Mouse (Mus musculus): Measurements from ENCODE around the gene Ccr4.

Ccr4 gene

GRCm38 (mm10) chr9:114468701-114469100 lies 36.0 kb downstream of the Ccr4 start:
- no peak for DNase-seq (ENCODE audit: low spot score in 2 of 2)

GRCm38 (mm10) chr9:114468217-114468616 lies 36.5 kb downstream of the Ccr4 start:
- no peak for DNase-seq (ENCODE audit: low spot score in 2 of 2)

- DNase-seq (ENCODE audit: low spot score in 2 of 2) = no peak
Measured at GRCm38 (mm10) chr9:114466871-114467270, 37.8 kb downstream of the Ccr4 start.

GRCm38 (mm10) chr9:114465442-114465841 lies 39.3 kb downstream of the Ccr4 start:
- DNase-seq (ENCODE audit: low spot score in 2 of 2) = no peak

GRCm38 (mm10) chr9:114462569-114462968 lies 42.1 kb downstream of the Ccr4 start:
- DNase-seq (ENCODE audit: low spot score in 2 of 2) = no peak

- no peak for DNase-seq (ENCODE audit: low spot score in 2 of 2)
Measured at GRCm38 (mm10) chr9:114458436-114458835, 46.3 kb downstream of the Ccr4 start.

- no peak for DNase-seq (ENCODE audit: low spot score in 2 of 2)
Measured at GRCm38 (mm10) chr9:114455420-114455819, 49.3 kb downstream of the Ccr4 start.

- no peak for DNase-seq (ENCODE audit: low spot score in 2 of 2)
Measured at GRCm38 (mm10) chr9:114452418-114452817, 52.3 kb downstream of the Ccr4 start.

GRCm38 (mm10) chr9:114451615-114452014 lies 53.1 kb downstream of the Ccr4 start:
- no peak for DNase-seq (ENCODE audit: low spot score in 2 of 2)

GRCm38 (mm10) chr9:114449120-114449754 lies 55.5 kb downstream of the Ccr4 start:
- DNase-seq (ENCODE audit: low spot score in 2 of 2) = no peak

- no peak for DNase-seq (ENCODE audit: low spot score in 2 of 2)
Measured at GRCm38 (mm10) chr9:114448700-114449099, 56.0 kb downstream of the Ccr4 start.

GRCm38 (mm10) chr9:114446887-114447286 lies 57.8 kb downstream of the Ccr4 start:
- DNase-seq (ENCODE audit: low spot score in 2 of 2) = no peak

- no peak for DNase-seq (ENCODE audit: low spot score in 2 of 2)
Measured at GRCm38 (mm10) chr9:114443351-114443750, 61.4 kb downstream of the Ccr4 start.

- no peak for DNase-seq (ENCODE audit: low spot score in 2 of 2)
Measured at GRCm38 (mm10) chr9:114442893-114443292, 61.8 kb downstream of the Ccr4 start.

GRCm38 (mm10) chr9:114442225-114442624 lies 62.5 kb downstream of the Ccr4 start:
- DNase-seq (ENCODE audit: low spot score in 2 of 2) = no peak

GRCm38 (mm10) chr9:114440548-114440947 lies 64.2 kb downstream of the Ccr4 start:
- DNase-seq (ENCODE audit: low spot score in 2 of 2) = no peak

All from frontal cortex, postnatal 25 days (tissue).